Mouse (Mus musculus) spleen, adult 2 months (tissue): ENCODE data around the gene Gm10282.

ENCODE experiments used
- CTCF ChIP-seq: fragments of 200-500 bp; IDR thresholded peaks from 2 replicates; pipeline ENCODE4 v1.5.1; 2011; ENCODE audit warnings: mild to moderate bottlenecking, inconsistent platforms; ENCODE audit not compliant: insufficient read depth, insufficient read length, insufficient replicate concordance; ENCODE audit errors: extremely low read depth
- POLR2A ChIP-seq: fragments of 200-500 bp; IDR thresholded peaks from 2 replicates; pipeline ENCODE4 v1.6.1; 2011; ENCODE audit warnings: low read depth, low read length, inconsistent platforms

GRCm38 (mm10) chr8:72353700-72354045, 48.6 kb upstream of the Gm10282 start:
- no peak for TF ChIP-seq CTCF
- no peak for TF ChIP-seq POLR2A
